Mouse (Mus musculus) liver, adult 2 months (tissue): ENCODE results near the gene H2-M5.

Source experiments
- CTCF ChIP-seq: fragments of 200-500 bp; IDR thresholded peaks from 2 replicates; pipeline ENCODE4 v1.5.1; 2011; ENCODE audit warnings: low read depth, low read length, control low read depth
- POLR2A ChIP-seq: fragments of 200-500 bp; IDR thresholded peaks from 2 replicates; pipeline ENCODE4 v1.6.1; 2011; ENCODE audit warnings: low read length, control low read depth; ENCODE audit not compliant: insufficient read depth; ENCODE audit errors: extremely low read depth

DNA sequence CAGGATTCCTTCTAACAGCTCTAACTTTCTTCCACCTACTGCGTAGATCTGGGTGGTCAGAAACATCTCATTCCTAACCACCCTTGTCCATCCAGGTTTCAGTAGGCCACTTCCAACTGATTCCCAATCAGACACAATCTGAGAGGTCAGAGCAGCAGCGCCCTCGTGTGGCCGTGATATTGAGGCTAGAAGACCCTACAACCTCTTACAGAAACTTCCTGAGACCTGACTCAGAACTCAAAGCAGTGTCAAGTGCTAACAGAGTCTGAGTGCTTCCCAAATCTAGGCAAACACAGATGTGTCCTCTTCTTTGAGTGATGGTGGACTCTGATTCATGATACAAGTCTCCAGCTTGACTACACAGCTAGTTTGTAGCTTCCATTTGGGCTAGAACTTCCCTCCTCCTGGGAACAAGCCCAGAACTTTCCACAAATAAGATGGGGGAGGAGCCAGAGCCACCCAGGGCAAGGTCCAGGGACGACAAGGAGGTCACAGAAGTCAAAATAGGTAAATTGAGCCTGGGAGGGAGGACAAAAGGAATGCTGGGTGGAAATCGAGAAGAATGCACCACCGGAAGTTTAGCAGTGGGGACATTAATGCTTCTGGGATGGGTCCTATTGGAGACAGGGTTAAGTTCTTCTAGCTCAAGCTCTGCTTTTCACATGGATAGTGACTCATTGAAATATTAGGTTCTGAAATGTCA lies 7.8 kb upstream of the H2-M5 start:
- TF ChIP-seq CTCF, result peak; percentile 76
- TF ChIP-seq POLR2A, result no peak
